Mouse (Mus musculus): Measurements from ENCODE around the gene Stk32c. TPM values are rescaled to one million over a fixed set of nuclear protein-coding genes. Genes with fewer than 3 reads are reported as not detected.

Gene Stk32c
- polyA plus RNA-seq, 1 experiment from 2014 or later, result not detected

- ATAC-seq (ENCODE audit: insufficient number of reproducible peaks, low FRiP score), result no peak
Measured at GRCm38 (mm10) chr7:139145891-139146290, 67.2 kb downstream of the Stk32c start.

DNA sequence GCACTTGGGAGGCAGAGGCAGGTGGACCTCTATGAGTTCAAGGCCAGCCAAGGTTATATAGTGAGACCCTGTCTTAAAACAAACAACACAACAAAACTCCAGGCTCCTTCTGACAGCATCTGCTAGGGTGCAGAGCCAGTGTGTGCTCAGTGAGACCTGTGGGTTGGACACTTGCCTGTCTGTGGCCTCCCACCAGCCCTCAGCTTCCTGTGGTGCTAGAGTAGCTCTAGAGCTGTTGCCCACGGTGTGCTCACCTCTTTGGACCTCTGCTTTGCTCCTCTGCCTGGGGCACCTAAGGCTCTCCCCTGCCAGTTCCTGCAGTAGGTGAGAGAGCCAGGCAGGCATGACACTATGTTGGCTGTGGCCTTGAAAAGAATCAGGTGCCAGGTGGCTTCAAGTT, 69.3 kb downstream of the Stk32c start:
- no peak overlapping the region for H3K4me3 ChIP-seq
- H3K9ac ChIP-seq, result no peak overlapping the region
- 52% methylated on average over 1 of the region's 1 CpGs for WGBS
- H3K9me3 ChIP-seq (replicated peaks), result no peaks in the 10 kb centered on the region
- H3K27me3 ChIP-seq (replicated peaks), result peaks cover 9% of the 10 kb centered on the region; the same call in 1 of the 2 replicates
- no peak overlapping the region for H3K27ac ChIP-seq (ENCODE audit: poor library complexity, severe bottlenecking)
- no peak for ATAC-seq (ENCODE audit: insufficient number of reproducible peaks, low FRiP score)
- no peaks in the 10 kb centered on the region for H3K36me3 ChIP-seq
- H3K4me2 ChIP-seq, result no peak overlapping the region
- peaks cover 6% of the 10 kb centered on the region; the same call in 1 of the 2 replicates for H3K4me1 ChIP-seq (replicated peaks)

More at GRCm38 (mm10) chr7:139145891-139146290, 67.2 kb downstream of the Stk32c start:
- Histone ChIP-seq H3K9me3 (replicated peaks) (no peaks in the 10 kb centered on the region), H3K27me3 (replicated peaks) (peaks cover 26% of the 10 kb centered on the region), H3K4me3 (no peak overlapping the region), H3K4me1 (replicated peaks) (peaks cover 6% of the 10 kb centered on the region; the same call in 1 of the 2 replicates), H3K9ac (no peak overlapping the region), H3K27ac (ENCODE audit: poor library complexity, severe bottlenecking) (no peak overlapping the region), H3K36me3 (no peaks in the 10 kb centered on the region), H3K4me2 (no peak overlapping the region)
- 21% methylated on average over 7 of the region's 7 CpGs for WGBS

DNA sequence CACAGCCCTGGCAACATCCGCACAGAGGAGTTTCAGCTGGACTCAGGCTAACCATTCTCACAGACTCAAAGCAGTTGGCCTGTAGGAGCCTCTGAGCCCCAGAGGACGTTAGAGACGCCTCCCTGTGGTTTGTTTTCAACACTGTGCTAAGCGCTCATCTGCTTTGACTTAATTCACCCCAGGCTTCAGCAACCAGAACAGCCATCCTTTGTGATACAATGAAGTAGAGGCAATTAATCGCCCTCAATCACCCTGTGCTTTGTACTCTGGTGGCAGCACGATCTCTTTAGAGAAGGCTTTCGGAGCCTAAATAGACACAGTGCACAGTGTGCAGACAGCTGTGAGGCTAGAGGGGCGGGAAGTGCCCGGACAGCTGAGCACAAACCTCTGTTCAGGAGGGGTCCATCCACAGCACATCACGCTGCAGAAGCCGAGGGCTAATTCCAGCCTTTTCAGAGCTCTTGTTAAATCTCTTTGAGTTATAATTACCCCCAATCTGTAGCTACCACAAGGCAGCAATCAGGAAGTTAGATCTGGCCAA, 73.1 kb downstream of the Stk32c start:
- Histone ChIP-seq H3K27ac (ENCODE audit: poor library complexity, severe bottlenecking) (no peak overlapping the region), H3K4me3 (no peak overlapping the region), H3K4me2 (no peak overlapping the region), H3K4me1 (replicated peaks) (peaks cover 11% of the 10 kb centered on the region), H3K27me3 (replicated peaks) (peaks cover 15% of the 10 kb centered on the region), H3K9ac (no peak overlapping the region), H3K36me3 (no peaks in the 10 kb centered on the region), H3K9me3 (replicated peaks) (no peaks in the 10 kb centered on the region)
- WGBS, result 31% methylated on average over 11 of the region's 11 CpGs
- no peak for ATAC-seq (ENCODE audit: insufficient number of reproducible peaks, low FRiP score)

DNA sequence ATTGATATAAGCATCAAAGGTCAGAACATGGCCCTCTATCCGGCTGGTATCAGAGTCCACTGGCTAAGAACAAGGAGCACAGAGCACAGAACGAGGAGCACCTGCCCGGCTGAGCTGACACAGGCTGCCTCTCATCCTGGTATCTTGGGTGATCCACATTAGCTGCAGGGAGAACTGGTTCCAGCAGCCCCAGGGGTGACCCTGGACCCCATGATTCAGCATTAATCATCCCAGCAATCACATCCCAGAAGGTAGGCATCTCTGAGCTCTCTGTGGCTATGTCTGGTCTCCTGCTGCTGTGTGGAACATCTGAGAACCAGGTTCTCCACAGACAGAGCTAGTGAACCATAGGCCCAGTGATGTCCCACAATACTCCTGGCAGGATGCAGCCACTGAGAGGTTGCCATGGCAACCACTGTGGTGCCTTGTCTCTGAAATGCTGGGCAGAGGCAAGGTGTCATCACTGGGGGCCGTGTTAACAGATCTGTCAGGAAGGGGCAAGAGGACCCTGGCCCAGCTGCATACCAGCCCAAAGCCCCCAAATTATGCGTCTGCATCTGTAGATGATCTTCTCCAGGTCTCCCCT, 76.1 kb downstream of the Stk32c start:
- peaks cover 18% of the 10 kb centered on the region for H3K27me3 ChIP-seq (replicated peaks)
- no peak overlapping the region for H3K9ac ChIP-seq
- no peak for ATAC-seq (ENCODE audit: insufficient number of reproducible peaks, low FRiP score)
- H3K27ac ChIP-seq (ENCODE audit: poor library complexity, severe bottlenecking), result no peak overlapping the region
- no peak overlapping the region for H3K4me3 ChIP-seq
- no peaks in the 10 kb centered on the region for H3K36me3 ChIP-seq
- H3K4me1 ChIP-seq (replicated peaks), result peaks cover 15% of the 10 kb centered on the region
- no peaks in the 10 kb centered on the region for H3K9me3 ChIP-seq (replicated peaks)
- H3K4me2 ChIP-seq, result no peak overlapping the region
- 63% methylated on average over 5 of the region's 5 CpGs for WGBS

- no peak overlapping the region for H3K27ac ChIP-seq (ENCODE audit: poor library complexity, severe bottlenecking)
- WGBS, result 51% methylated on average over 5 of the region's 5 CpGs
- peaks cover 12% of the 10 kb centered on the region for H3K27me3 ChIP-seq (replicated peaks)
- H3K4me2 ChIP-seq, result no peak overlapping the region
- H3K9ac ChIP-seq, result no peak overlapping the region
- peaks cover 15% of the 10 kb centered on the region for H3K4me1 ChIP-seq (replicated peaks)
- no peak overlapping the region for H3K4me3 ChIP-seq
- no peaks in the 10 kb centered on the region for H3K36me3 ChIP-seq
- no peaks in the 10 kb centered on the region for H3K9me3 ChIP-seq (replicated peaks)
- no peak for ATAC-seq (ENCODE audit: insufficient number of reproducible peaks, low FRiP score)
Measured at GRCm38 (mm10) chr7:139135236-139135635, 77.9 kb downstream of the Stk32c start.

- H3K4me1 ChIP-seq (replicated peaks), result peaks cover 15% of the 10 kb centered on the region
- H3K4me2 ChIP-seq, result no peak overlapping the region
- peaks cover 19% of the 10 kb centered on the region for H3K27me3 ChIP-seq (replicated peaks)
- H3K9me3 ChIP-seq (replicated peaks), result no peaks in the 10 kb centered on the region
- no peak overlapping the region for H3K9ac ChIP-seq
- 70% methylated on average over 3 of the region's 3 CpGs for WGBS
- no peak for ATAC-seq (ENCODE audit: insufficient number of reproducible peaks, low FRiP score)
- H3K36me3 ChIP-seq, result no peaks in the 10 kb centered on the region
- no peak overlapping the region for H3K4me3 ChIP-seq
- no peak overlapping the region for H3K27ac ChIP-seq (ENCODE audit: poor library complexity, severe bottlenecking)
Measured at GRCm38 (mm10) chr7:139133446-139133845, 79.7 kb downstream of the Stk32c start.

DNA sequence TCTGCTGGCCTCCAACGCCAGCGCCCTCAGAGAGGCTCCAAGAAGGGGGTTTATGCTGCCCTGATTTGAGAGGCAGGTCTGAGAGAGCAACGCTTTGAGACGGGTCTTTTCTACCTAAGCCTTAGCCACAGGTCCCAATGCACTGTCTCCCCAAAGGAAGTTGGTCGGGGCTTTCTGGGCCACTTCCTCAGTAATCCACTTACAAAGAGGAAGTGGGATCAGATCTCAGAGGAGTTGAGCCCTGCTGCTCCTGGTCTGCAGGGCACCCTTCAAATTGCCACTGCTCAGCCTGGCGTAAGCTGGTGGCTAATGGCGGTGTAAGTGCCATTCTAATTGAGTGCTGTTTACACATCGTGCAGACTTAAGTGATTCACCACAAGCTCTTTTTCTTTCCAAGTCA, 81.6 kb downstream of the Stk32c start:
- H3K27me3 ChIP-seq (replicated peaks), result peaks cover 26% of the 10 kb centered on the region
- no peak overlapping the region for H3K27ac ChIP-seq (ENCODE audit: poor library complexity, severe bottlenecking)
- no peak overlapping the region for H3K9ac ChIP-seq
- no peaks in the 10 kb centered on the region for H3K9me3 ChIP-seq (replicated peaks)
- H3K36me3 ChIP-seq, result no peaks in the 10 kb centered on the region
- no peak for ATAC-seq (ENCODE audit: insufficient number of reproducible peaks, low FRiP score)
- H3K4me2 ChIP-seq, result no peak overlapping the region
- WGBS, result 63% methylated on average over 8 of the region's 8 CpGs
- H3K4me3 ChIP-seq, result no peak overlapping the region
- H3K4me1 ChIP-seq (replicated peaks), result peaks cover 15% of the 10 kb centered on the region

GRCm38 (mm10) chr7:139130361-139130760, 82.7 kb downstream of the Stk32c start:
- Histone ChIP-seq H3K36me3 (no peaks in the 10 kb centered on the region), H3K4me1 (replicated peaks) (peaks cover 8% of the 10 kb centered on the region), H3K27me3 (replicated peaks) (peaks cover 26% of the 10 kb centered on the region), H3K27ac (ENCODE audit: poor library complexity, severe bottlenecking) (no peak overlapping the region), H3K4me3 (no peak overlapping the region), H3K4me2 (no peak overlapping the region), H3K9ac (no peak overlapping the region), H3K9me3 (replicated peaks) (no peaks in the 10 kb centered on the region)
- 67% methylated on average over 6 of the region's 6 CpGs for WGBS
- no peak for ATAC-seq (ENCODE audit: insufficient number of reproducible peaks, low FRiP score)

GRCm38 (mm10) chr7:139128994-139129393, 84.1 kb downstream of the Stk32c start:
- Histone ChIP-seq H3K36me3 (no peaks in the 10 kb centered on the region), H3K27me3 (replicated peaks) (peaks cover 26% of the 10 kb centered on the region), H3K9me3 (replicated peaks) (no peaks in the 10 kb centered on the region), H3K27ac (ENCODE audit: poor library complexity, severe bottlenecking) (no peak overlapping the region), H3K4me1 (replicated peaks) (no peaks in the 10 kb centered on the region), H3K9ac (no peak overlapping the region), H3K4me2 (no peak overlapping the region), H3K4me3 (no peak overlapping the region)
- ATAC-seq (ENCODE audit: insufficient number of reproducible peaks, low FRiP score), result no peak
- WGBS, result 60% methylated on average over 4 of the region's 4 CpGs

GRCm38 (mm10) chr7:139126549-139126948, 86.6 kb downstream of the Stk32c start:
- H3K27ac ChIP-seq (ENCODE audit: poor library complexity, severe bottlenecking), result no peak overlapping the region
- H3K9me3 ChIP-seq (replicated peaks), result no peaks in the 10 kb centered on the region
- H3K9ac ChIP-seq, result no peak overlapping the region
- H3K27me3 ChIP-seq (replicated peaks), result peaks cover 37% of the 10 kb centered on the region
- no peak overlapping the region for H3K4me3 ChIP-seq
- no peak overlapping the region for H3K4me2 ChIP-seq
- ATAC-seq (ENCODE audit: insufficient number of reproducible peaks, low FRiP score), result no peak
- no peaks in the 10 kb centered on the region for H3K4me1 ChIP-seq (replicated peaks)
- H3K36me3 ChIP-seq, result no peaks in the 10 kb centered on the region
- 72% methylated on average over 7 of the region's 7 CpGs for WGBS

GRCm38 (mm10) chr7:139125881-139126280, 87.2 kb downstream of the Stk32c start:
- Histone ChIP-seq H3K4me2 (no peak overlapping the region), H3K27me3 (replicated peaks) (peaks cover 44% of the 10 kb centered on the region), H3K27ac (ENCODE audit: poor library complexity, severe bottlenecking) (no peak overlapping the region), H3K9ac (no peak overlapping the region), H3K36me3 (no peaks in the 10 kb centered on the region), H3K4me1 (replicated peaks) (no peaks in the 10 kb centered on the region), H3K9me3 (replicated peaks) (no peaks in the 10 kb centered on the region), H3K4me3 (no peak overlapping the region)
- no peak for ATAC-seq (ENCODE audit: insufficient number of reproducible peaks, low FRiP score)
- 75% methylated on average over 4 of the region's 4 CpGs for WGBS

GRCm38 (mm10) chr7:139119775-139120153, 93.3 kb downstream of the Stk32c start:
- Histone ChIP-seq H3K4me1 (replicated peaks) (no peaks in the 10 kb centered on the region), H3K4me2 (no peak overlapping the region), H3K9me3 (replicated peaks) (no peaks in the 10 kb centered on the region), H3K9ac (no peak overlapping the region), H3K4me3 (no peak overlapping the region), H3K36me3 (no peaks in the 10 kb centered on the region), H3K27ac (ENCODE audit: poor library complexity, severe bottlenecking) (no peak overlapping the region), H3K27me3 (replicated peaks) (peaks cover 27% of the 10 kb centered on the region)
- 40% methylated on average over 2 of the region's 2 CpGs for WGBS
- ATAC-seq (ENCODE audit: insufficient number of reproducible peaks, low FRiP score), result no peak

Data from heart, embryonic 12.5 days (tissue).